Mouse (Mus musculus) heart, postnatal 0 days (tissue): ENCODE data around the gene Rab25. TPM values are rescaled to one million over a fixed set of nuclear protein-coding genes. Genes with fewer than 3 reads are reported as not detected.

Experiments used
- ATAC-seq: fragments of 200-750 bp; cut with Nextera tagmentation; 2 replicates; pipeline ENCODE4 v1.8.0; 2017; ENCODE audit warnings: low read depth, moderate number of reproducible peaks, moderate library complexity; ENCODE audit not compliant: insufficient read depth
- DNase-seq: peaks from one replicate; pipeline ENCODE4 v3.0.0-alpha.2; 2016; ENCODE audit warnings: low spot score
- H3K27ac ChIP-seq: fragments of 300-500 bp; sonication (generic); 2 replicates; pipeline ENCODE4 v1.5.1; 2014; ENCODE audit warnings: low read depth, mild to moderate bottlenecking
- H3K27me3 ChIP-seq: fragments of 300-500 bp; sonication (generic); 2 replicates; pipeline ENCODE4 v1.6.1; 2014; ENCODE audit warnings: low read length, mixed read lengths; ENCODE audit not compliant: control insufficient read depth, insufficient read depth
- H3K36me3 ChIP-seq: fragments of 300-500 bp; sonication (generic); replicated peaks from 2 replicates; pipeline ENCODE4 v1.6.1; 2014; ENCODE audit warnings: low read length, mixed read lengths; ENCODE audit not compliant: control insufficient read depth, insufficient read depth
- H3K4me1 ChIP-seq: fragments of 300-500 bp; sonication (generic); 2 replicates; pipeline ENCODE4 v1.6.1; 2014; ENCODE audit warnings: antibody characterized with exemption; ENCODE audit not compliant: control insufficient read depth, insufficient read depth
- H3K4me2 ChIP-seq: fragments of 300-500 bp; sonication (generic); 2 replicates; pipeline ENCODE4 v1.6.1; 2014; ENCODE audit warnings: low read depth, mild to moderate bottlenecking, low read length, moderate library complexity
- H3K4me3 ChIP-seq: fragments of 300-500 bp; sonication (generic); 2 replicates; pipeline ENCODE4 v1.5.1; 2014; ENCODE audit warnings: low read depth, low read length
- H3K9ac ChIP-seq: fragments of 300-500 bp; sonication (generic); replicated peaks from 2 replicates; pipeline ENCODE4 v1.6.1; 2014; ENCODE audit warnings: low read depth, low read length, mixed read lengths
- H3K9me3 ChIP-seq: fragments of 300-500 bp; sonication (generic); replicated peaks from 2 replicates; pipeline ENCODE4 v1.6.1; 2016; ENCODE audit warnings: low read length; ENCODE audit not compliant: control insufficient read depth
- CTCF ChIP-seq: IDR thresholded peaks from 2 replicates; pipeline ENCODE4 v1.5.1; 2016; ENCODE audit warnings: antibody characterized with exemption, control low read depth, low read depth
- EP300 ChIP-seq: IDR thresholded peaks from 2 replicates; pipeline ENCODE4 v1.6.1; 2016; ENCODE audit warnings: antibody characterized with exemption, low read depth
- WGBS: fragments of 180-500 bp; shearing (Covaris S2); extraction: QIAGEN DNeasy Blood & Tissue Kit; methylation state at CpG from one replicate; pipeline ENCODE4 v1.1.7; 2014; 5-methylcytosine and 5-hydroxymethylcytosine counted together
- polyA plus RNA-seq: library from polyadenylated mRNA; unstranded; fragments of >200 nt; fragmentation: Nextera tagmentation; extraction: Ambion mirVana; gene quantifications from 2 replicates; pipeline ENCODE4 v1.2.1, GENCODE M21; 2015
- total RNA-seq: library from RNA; depleted of rRNA; stranded (reverse); fragments of >200 nt; gene quantifications from 2 replicates; pipeline ENCODE4 v1.2.3, GENCODE M21; 2014; ENCODE audit warnings: low replicate concordance

Rab25 gene
- total and polyA plus RNA-seq, 2 experiments from 2014 or later = 2.5 TPM; not detected in 1

DNA sequence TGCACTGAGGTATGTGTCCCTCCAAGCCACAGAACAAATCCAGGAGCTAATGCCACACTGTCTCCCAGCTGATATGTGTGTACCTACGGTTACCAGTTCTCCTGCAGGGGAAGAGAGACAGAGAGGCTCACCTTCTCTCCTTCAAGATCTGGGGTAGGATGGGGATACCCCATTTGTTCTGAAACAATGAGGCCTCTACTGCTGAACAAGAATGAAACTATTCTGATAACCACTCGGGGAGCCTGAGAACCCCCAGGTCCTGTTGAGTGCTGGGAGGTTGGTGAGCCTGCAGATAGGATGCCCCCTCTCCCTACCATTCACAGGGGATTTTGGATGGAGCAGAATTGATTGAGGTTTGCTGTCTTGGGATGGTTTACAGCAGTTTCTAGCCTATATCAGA, 28.0 kb downstream of the Rab25 start:
- Histone ChIP-seq H3K27ac (no peak overlapping the region), H3K4me3 (no peak overlapping the region), H3K4me2 (no peak overlapping the region), H3K36me3 (no peaks in the 10 kb centered on the region; the same call in 1 of the 2 replicates), H3K9me3 (no peaks in the 10 kb centered on the region), H3K9ac (no peak overlapping the region), H3K4me1 (peaks cover 10% of the 10 kb centered on the region; the same call in 1 of the 2 replicates), H3K27me3 (no peaks in the 10 kb centered on the region)
- ATAC-seq (no peak), DNase-seq (no peak)
- WGBS = 78% methylated on average over 2 of the region's 2 CpGs
- TF ChIP-seq CTCF (no peak), EP300 (no peak)

DNA sequence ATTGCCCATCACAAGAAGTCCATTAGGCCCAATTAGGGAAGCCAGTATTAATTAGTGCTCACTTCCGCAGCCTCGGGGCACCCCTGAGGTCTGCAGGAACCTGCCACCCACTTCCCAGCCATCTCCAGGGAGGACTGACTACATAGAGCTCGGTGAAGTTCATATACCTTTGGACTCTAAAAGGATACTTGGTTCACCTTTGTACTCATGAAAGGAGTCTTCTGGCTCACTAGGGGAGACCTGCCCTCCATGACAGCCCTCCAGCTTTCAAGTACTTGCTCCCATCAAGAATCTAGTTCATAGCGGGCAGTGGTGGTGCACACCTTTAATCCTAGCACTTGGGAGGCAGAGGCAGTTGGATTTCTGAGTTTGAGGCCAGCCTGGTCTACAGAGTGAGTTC, 29.7 kb downstream of the Rab25 start:
- Histone ChIP-seq H3K27me3 (no peaks in the 10 kb centered on the region), H3K27ac (no peak overlapping the region), H3K36me3 (no peaks in the 10 kb centered on the region), H3K9me3 (no peaks in the 10 kb centered on the region), H3K4me3 (no peak overlapping the region), H3K4me1 (peaks cover 14% of the 10 kb centered on the region), H3K9ac (no peak overlapping the region), H3K4me2 (no peak overlapping the region)
- WGBS = 90% methylated on average over 4 of the region's 4 CpGs
- TF ChIP-seq CTCF (no peak), EP300 (no peak)
- no peak for DNase-seq
- ATAC-seq = no peak

DNA sequence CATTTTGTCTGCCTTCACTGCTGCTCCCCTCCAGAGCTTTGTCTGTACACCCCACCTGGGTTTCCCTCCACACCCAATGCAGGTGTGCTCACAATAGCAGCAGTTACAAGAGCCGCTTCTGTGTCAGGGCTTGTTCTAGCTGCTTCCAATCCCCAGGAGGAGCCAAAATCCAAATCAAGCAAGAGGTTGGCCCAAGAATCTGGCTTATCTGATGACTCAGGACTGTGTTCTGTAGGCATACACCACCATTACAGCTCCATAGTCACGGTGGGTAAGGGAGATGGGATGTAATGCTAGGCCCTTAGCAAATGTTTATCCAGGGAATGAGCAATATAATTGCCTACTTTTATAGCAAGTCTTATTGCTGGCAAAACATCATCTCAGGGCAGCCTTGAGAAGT, 31.7 kb downstream of the Rab25 start:
- H3K4me1 ChIP-seq = peaks cover 20% of the 10 kb centered on the region
- H3K4me3 ChIP-seq = no peak overlapping the region
- H3K9ac ChIP-seq = no peak overlapping the region
- TF ChIP-seq CTCF = no peak
- TF ChIP-seq EP300 = no peak
- H3K36me3 ChIP-seq = no peaks in the 10 kb centered on the region
- WGBS = 73% methylated on average over 2 of the region's 2 CpGs
- DNase-seq (no peak), ATAC-seq (no peak)
- H3K27ac ChIP-seq = no peak overlapping the region
- no peaks in the 10 kb centered on the region for H3K27me3 ChIP-seq
- H3K4me2 ChIP-seq = no peak overlapping the region
- H3K9me3 ChIP-seq = no peaks in the 10 kb centered on the region

DNA sequence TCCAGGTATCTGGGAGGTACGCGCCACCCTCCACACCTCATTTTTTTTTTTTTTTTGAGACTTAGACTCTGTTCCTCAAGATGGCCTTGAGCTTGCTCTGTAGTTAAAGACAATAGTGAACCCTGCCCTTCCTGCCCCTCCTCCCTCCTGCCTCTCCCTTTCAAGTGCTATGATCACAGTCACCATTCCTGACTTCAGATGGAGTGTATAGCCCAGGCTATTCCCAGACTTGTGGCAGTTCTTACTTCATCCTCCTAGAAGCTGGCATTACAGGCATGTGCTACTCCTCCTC, 33.1 kb downstream of the Rab25 start:
- no peak overlapping the region for H3K9ac ChIP-seq
- no peak for DNase-seq
- no peaks in the 10 kb centered on the region for H3K36me3 ChIP-seq
- H3K4me1 ChIP-seq = peaks cover 27% of the 10 kb centered on the region
- H3K4me2 ChIP-seq = no peak overlapping the region
- 97% methylated on average over 2 of the region's 2 CpGs for whole genome bisulfite sequencing
- no peak overlapping the region for H3K27ac ChIP-seq
- ATAC-seq = no peak
- TF ChIP-seq CTCF = no peak
- no peaks in the 10 kb centered on the region for H3K27me3 ChIP-seq
- no peak overlapping the region for H3K4me3 ChIP-seq
- no peaks in the 10 kb centered on the region for H3K9me3 ChIP-seq

DNA sequence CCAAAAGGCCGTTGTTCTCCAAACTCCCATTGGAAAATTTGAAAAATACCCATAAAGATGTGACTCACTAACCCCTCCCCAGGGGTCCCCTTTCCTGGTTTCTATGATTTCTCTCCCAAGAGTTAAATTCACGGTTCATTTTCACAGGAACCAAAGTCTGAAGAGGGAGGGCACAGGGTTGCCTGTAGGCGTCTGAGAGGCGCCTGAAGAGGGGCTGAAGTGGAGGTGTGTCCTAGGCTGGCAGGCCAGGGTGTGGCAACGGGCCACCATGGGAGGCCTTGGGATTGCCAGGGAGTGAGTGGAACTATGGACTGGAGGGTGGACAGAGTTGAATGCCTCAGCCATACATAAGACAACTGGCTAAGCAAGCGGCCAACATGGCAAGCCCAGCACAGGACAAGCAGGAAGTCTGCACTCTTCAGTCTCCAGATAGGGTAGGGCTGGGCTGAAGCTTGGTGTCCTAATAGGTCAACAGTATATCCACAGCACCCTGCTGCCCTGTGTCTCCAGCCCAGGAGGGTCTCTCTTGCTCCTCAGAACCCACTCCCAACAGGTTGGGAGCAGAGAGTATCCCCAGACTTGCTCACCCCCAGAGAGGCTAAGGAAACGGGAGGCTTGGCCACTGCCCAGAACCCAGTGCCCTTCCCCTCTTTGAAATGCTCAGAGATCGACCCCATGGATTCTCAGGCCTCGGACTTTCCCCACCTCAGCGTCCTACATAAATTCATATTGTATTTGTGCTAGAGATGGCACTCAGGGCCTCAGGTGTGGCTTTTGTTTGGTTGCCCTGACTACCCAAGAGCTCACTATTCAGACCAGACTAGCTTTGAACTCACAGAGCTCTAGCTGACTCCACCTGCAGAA, 33.6 kb downstream of the Rab25 start:
- Histone ChIP-seq H3K4me1 (peaks cover 29% of the 10 kb centered on the region), H3K36me3 (no peaks in the 10 kb centered on the region), H3K9ac (no peak overlapping the region), H3K4me2 (no peak overlapping the region), H3K27me3 (no peaks in the 10 kb centered on the region), H3K4me3 (no peak overlapping the region), H3K9me3 (no peaks in the 10 kb centered on the region), H3K27ac (peak overlapping the region; percentile 36)
- DNase-seq (no peak), ATAC-seq (no peak)
- WGBS = 69% methylated on average over 10 of the region's 10 CpGs
- TF ChIP-seq EP300 (no peak), CTCF (no peak)
